Mouse (Mus musculus): ENCODE data around the gene Itm2b.

GRCm38 (mm10) chr14:73325456-73326381 is 59.4 kb downstream of the Itm2b start, which contains the start of gene Rb1:
- peak; percentile 36; the same call in 1 of the 2 replicates for TF ChIP-seq POLR2A (IDR thresholded peaks at IDR 0.05; ENCODE audit: extremely low read depth, insufficient read depth, low read length)
- TF ChIP-seq CTCF (IDR thresholded peaks at IDR 0.05; ENCODE audit: extremely low read depth, insufficient read depth, low read length): no peak

Measured in cortical plate, adult 2 months (tissue).